ENCODE assay signal across 19 mouse cellular contexts in the genomic region with DNA sequence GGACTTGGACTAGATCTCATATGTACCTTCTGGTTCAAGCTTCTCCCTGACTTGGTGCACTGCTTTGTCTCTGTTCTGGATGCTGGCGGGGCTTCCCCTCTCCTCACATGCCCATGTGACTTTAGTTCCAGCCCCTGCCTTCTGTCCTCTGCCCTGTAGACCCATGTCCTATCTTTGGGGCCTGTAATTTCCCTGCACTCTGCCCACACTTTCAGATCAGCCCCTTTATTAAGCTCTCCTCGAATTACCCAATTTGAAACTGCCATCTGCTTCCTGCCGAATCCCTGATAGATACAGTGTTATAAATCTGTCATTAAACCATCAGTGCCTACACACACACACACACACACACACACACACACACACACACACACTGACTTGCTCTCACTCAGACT. TPM values are rescaled to one million over a fixed set of nuclear protein-coding genes. Genes with fewer than 3 reads are reported as not detected.
DNase-seq lines count a peak whose midpoint lies in the region; ATAC-seq and TF ChIP-seq lines count a peak whose summit lies in the region.
"Had no signal": no experiment of that assay in that cellular context is flagged by ENCODE, and none has a peak within 500 bp of the region (broad histone marks: within the 10 kb centered on the region; RNA-seq: fewer than 3 reads in every experiment).

No protein-coding gene starts in this region.

- H3K27me3 ChIP-seq in forebrain, embryonic 11.5 days (ENCODE audit: control insufficient read depth, insufficient read depth, low read length), result no peaks in the 10 kb centered on the region
- H3K27me3 ChIP-seq in forebrain, embryonic 10.5 days (ENCODE audit: poor library complexity, severe bottlenecking), result no peaks in the 10 kb centered on the region
- H3K27me3 ChIP-seq in liver, embryonic 14.5 days (ENCODE audit: control insufficient read depth, insufficient read depth, low read length), result no peaks in the 10 kb centered on the region
- no peaks in the 10 kb centered on the region for H3K27me3 ChIP-seq in liver, postnatal 0 days (ENCODE audit: insufficient read depth, low read length)
- H3K27me3 ChIP-seq in embryonic facial prominence, embryonic 10.5 days (replicated peaks; ENCODE audit: low read depth, poor library complexity, severe bottlenecking), result no peaks in the 10 kb centered on the region

- no peak overlapping the region for H3K4me3 ChIP-seq in forebrain, embryonic 11.5 days (ENCODE audit: low read depth, low read length)
- no peak overlapping the region for H3K4me3 ChIP-seq in forebrain, embryonic 10.5 days
- no peak overlapping the region for H3K4me3 ChIP-seq in liver, embryonic 14.5 days (ENCODE audit: insufficient read depth in 1 of 2, low read depth in 2 of 2, low read length in 2 of 2)
- no peak overlapping the region for H3K4me3 ChIP-seq in liver, postnatal 0 days (ENCODE audit: low read depth, low read length)
- no peak overlapping the region for H3K4me3 ChIP-seq in embryonic facial prominence, embryonic 10.5 days

- H3K36me3 ChIP-seq in forebrain, embryonic 11.5 days (ENCODE audit: control insufficient read depth, insufficient read depth, low read length), result no peaks in the 10 kb centered on the region
- no peaks in the 10 kb centered on the region for H3K36me3 ChIP-seq in forebrain, embryonic 10.5 days (replicated peaks)
- H3K36me3 ChIP-seq in liver, embryonic 14.5 days (replicated peaks; ENCODE audit: control insufficient read depth, insufficient read depth, low read depth), result no peaks in the 10 kb centered on the region
- H3K36me3 ChIP-seq in liver, postnatal 0 days (replicated peaks; ENCODE audit: insufficient read depth, low read length), result no peaks in the 10 kb centered on the region
- H3K36me3 ChIP-seq in embryonic facial prominence, embryonic 10.5 days (replicated peaks), result no peaks in the 10 kb centered on the region

- 64% methylated on average over 3 of the region's 3 CpGs for WGBS in forebrain, embryonic 11.5 days
- 69% methylated on average over 3 of the region's 3 CpGs for WGBS in forebrain, embryonic 10.5 days
- 49% methylated on average over 3 of the region's 3 CpGs for WGBS in liver, embryonic 14.5 days (ENCODE audit: insufficient replicate concordance)
- whole genome bisulfite sequencing in liver, postnatal 0 days (ENCODE audit: insufficient replicate concordance), result 39% methylated on average over 3 of the region's 3 CpGs
- 64% methylated on average over 3 of the region's 3 CpGs for WGBS in embryonic facial prominence, embryonic 10.5 days

- H3K27ac ChIP-seq in forebrain, embryonic 11.5 days (ENCODE audit: low read depth, low read length), result no peak overlapping the region
- H3K27ac ChIP-seq in forebrain, embryonic 10.5 days, result no peak overlapping the region
- peak overlapping the region; percentile 29 for H3K27ac ChIP-seq in liver, embryonic 14.5 days
- no peak overlapping the region for H3K27ac ChIP-seq in liver, postnatal 0 days (ENCODE audit: low read depth)
- no peak overlapping the region for H3K27ac ChIP-seq in embryonic facial prominence, embryonic 10.5 days (replicated peaks)

- TF ChIP-seq CTCF in liver, embryonic 14.5 days (IDR thresholded peaks at IDR 0.05; ENCODE audit: low read depth), result no peak
- no peak for TF ChIP-seq CTCF in liver, postnatal 0 days (IDR thresholded peaks at IDR 0.05; ENCODE audit: low read depth)

- no peak overlapping the region for H3K4me2 ChIP-seq in forebrain, embryonic 11.5 days (ENCODE audit: low read depth, low read length, severe bottlenecking)
- H3K4me2 ChIP-seq in liver, embryonic 14.5 days (ENCODE audit: low read depth), result peak overlapping the region; percentile 20; the same call in 1 of the 2 replicates
- no peak overlapping the region for H3K4me2 ChIP-seq in liver, postnatal 0 days (ENCODE audit: low read depth, low read length)

- no peaks in the 10 kb centered on the region for H3K9me3 ChIP-seq in forebrain, embryonic 11.5 days (ENCODE audit: control insufficient read depth, low read length)
- no peaks in the 10 kb centered on the region for H3K9me3 ChIP-seq in forebrain, embryonic 10.5 days
- no peaks in the 10 kb centered on the region for H3K9me3 ChIP-seq in liver, embryonic 14.5 days (ENCODE audit: control insufficient read depth, low read length)
- H3K9me3 ChIP-seq in liver, postnatal 0 days (ENCODE audit: low read length), result no peaks in the 10 kb centered on the region
- H3K9me3 ChIP-seq in embryonic facial prominence, embryonic 10.5 days, result no peaks in the 10 kb centered on the region

- TF ChIP-seq EP300 in liver, embryonic 14.5 days (IDR thresholded peaks at IDR 0.05; ENCODE audit: low read depth), result no peak
- no peak for TF ChIP-seq EP300 in liver, postnatal 0 days (IDR thresholded peaks at IDR 0.05; ENCODE audit: low read depth)

- no peaks in the 10 kb centered on the region for H3K4me1 ChIP-seq in forebrain, embryonic 11.5 days (replicated peaks; ENCODE audit: control insufficient read depth, insufficient read depth, low read length)
- no peaks in the 10 kb centered on the region for H3K4me1 ChIP-seq in forebrain, embryonic 10.5 days
- peaks cover 46 to 49% of the 10 kb centered on the region in 2 experiments for H3K4me1 ChIP-seq in liver, embryonic 14.5 days (replicated peaks; ENCODE audit: control insufficient read depth in 2 of 2, insufficient read depth in 2 of 2, low read length in 1 of 2)
- H3K4me1 ChIP-seq in liver, postnatal 0 days (ENCODE audit: insufficient read depth), result peaks cover 25% of the 10 kb centered on the region
- H3K4me1 ChIP-seq in embryonic facial prominence, embryonic 10.5 days, result peaks cover 9% of the 10 kb centered on the region; the same call in 1 of the 2 replicates

- DNase-seq in forebrain, embryonic 11.5 days (ENCODE audit: low spot score), result peak; percentile 33
- no peak for DNase-seq in forebrain, embryonic 10.5 days (ENCODE audit: extremely low spot score, low spot score)
- DNase-seq in liver, embryonic 14.5 days (ENCODE audit: low read depth in 3 of 3, low spot score in 3 of 3), result no peak
- DNase-seq in liver, postnatal 0 days, result no peak
- DNase-seq in MN1 (ENCODE audit: low spot score), result peak; percentile 25
- DNase-seq in layer of hippocampus, adult 9-11 months, result peak; percentile 68
- DNase-seq in embryonic facial prominence, embryonic 10.5 days (ENCODE audit: low spot score), result no peak
- no peak for DNase-seq in adrenal gland, adult 2 months
- DNase-seq: cerebellum, adult 18-20 months; kidney, postnatal 14 days had no signal

- no peak for ATAC-seq in forebrain, embryonic 11.5 days (replicated peaks; ENCODE audit: low FRiP score)
- no peak for ATAC-seq in liver, embryonic 14.5 days (ENCODE audit: insufficient read depth)
- ATAC-seq in liver, postnatal 0 days, result no peak
- ATAC-seq: intestine, postnatal 0 days had no signal

- no peak overlapping the region for H3K9ac ChIP-seq in forebrain, embryonic 11.5 days (ENCODE audit: low read length)
- H3K9ac ChIP-seq in liver, embryonic 14.5 days (replicated peaks), result no peak overlapping the region; the same call in 1 of the 2 replicates
- H3K9ac ChIP-seq in liver, postnatal 0 days (replicated peaks), result no peak overlapping the region

RNA-seq across cellular contexts. Expression of gene Ssrp1, which starts 22.4 kb away (rescaled TPM):
- polyA plus RNA-seq in forebrain, embryonic 11.5 days (2014; fragmentation: Nextera tagmentation; extraction: Ambion mirVana), result 375 and 413 TPM in 2 replicates
- polyA plus RNA-seq in forebrain, embryonic 10.5 days (2016; fragmentation: Nextera tagmentation; extraction: Ambion mirVana), result 433 and 446 TPM in 2 replicates
- 82.2 and 115 TPM in 2 replicates for polyA plus RNA-seq in liver, embryonic 14.5 days (2012; rRNA removed)
- 160 and 183 TPM in 2 replicates for polyA plus RNA-seq in liver, embryonic 14.5 days (2014; fragmentation: Nextera tagmentation; extraction: Ambion mirVana)
- polyA plus RNA-seq in liver, postnatal 0 days (2015; fragmentation: Nextera tagmentation; extraction: Ambion mirVana), result 69.8 and 80.8 TPM in 2 replicates
- 419 and 425 TPM in 2 replicates for polyA plus RNA-seq in embryonic facial prominence, embryonic 10.5 days (2016; fragmentation: Nextera tagmentation; extraction: Ambion mirVana)
- total RNA-seq in adrenal gland, adult 2 months (2021), result 100 to 1,000 TPM; 105 to 125 TPM
- polyA plus RNA-seq in adrenal gland, adult 2 months (2012; rRNA removed), result 78.7 and 92.2 TPM in 2 replicates

RNA-seq across cellular contexts. Expression of gene P2rx3, which starts 22.7 kb away (rescaled TPM):
- 1.6 and 1.9 TPM in 2 replicates for polyA plus RNA-seq in forebrain, embryonic 11.5 days (2014; fragmentation: Nextera tagmentation; extraction: Ambion mirVana)
- 2.7 and 3.6 TPM in 2 replicates for polyA plus RNA-seq in forebrain, embryonic 10.5 days (2016; fragmentation: Nextera tagmentation; extraction: Ambion mirVana)
- polyA plus RNA-seq in liver, embryonic 14.5 days (2012; rRNA removed), result 0.12 and 0.22 TPM in 2 replicates
- 0.08 and 0.17 TPM in 2 replicates for polyA plus RNA-seq in liver, embryonic 14.5 days (2014; fragmentation: Nextera tagmentation; extraction: Ambion mirVana)
- polyA plus RNA-seq in liver, postnatal 0 days (2015; fragmentation: Nextera tagmentation; extraction: Ambion mirVana), result 0.56 and 0.57 TPM in 2 replicates
- 10.0 and 11.5 TPM in 2 replicates for polyA plus RNA-seq in embryonic facial prominence, embryonic 10.5 days (2016; fragmentation: Nextera tagmentation; extraction: Ambion mirVana)
- total RNA-seq in adrenal gland, adult 2 months (2021), result 1 to 10 TPM; 1.1 to 1.4 TPM
- 0.54 and 0.83 TPM in 2 replicates for polyA plus RNA-seq in adrenal gland, adult 2 months (2012; rRNA removed)
- polyA plus RNA-seq: heart, embryonic 14.5 days had no signal

RNA-seq across cellular contexts. Expression of gene Prg3, which starts 26.6 kb away (rescaled TPM):
- polyA plus RNA-seq in forebrain, embryonic 11.5 days (2014; fragmentation: Nextera tagmentation; extraction: Ambion mirVana), result not detected in 2 replicates
- not detected in 2 replicates for polyA plus RNA-seq in forebrain, embryonic 10.5 days (2016; fragmentation: Nextera tagmentation; extraction: Ambion mirVana)
- 2.6 and 4.4 TPM in 2 replicates for polyA plus RNA-seq in liver, embryonic 14.5 days (2012; rRNA removed)
- 2.1 and 3.4 TPM in 2 replicates for polyA plus RNA-seq in liver, embryonic 14.5 days (2014; fragmentation: Nextera tagmentation; extraction: Ambion mirVana)
- 4.0 and 5.1 TPM in 2 replicates for polyA plus RNA-seq in liver, postnatal 0 days (2015; fragmentation: Nextera tagmentation; extraction: Ambion mirVana)
- not detected in 2 replicates for polyA plus RNA-seq in embryonic facial prominence, embryonic 10.5 days (2016; fragmentation: Nextera tagmentation; extraction: Ambion mirVana)
- total RNA-seq in adrenal gland, adult 2 months (2021), result not detected
- not detected in 2 replicates for polyA plus RNA-seq in adrenal gland, adult 2 months (2012; rRNA removed)
- total RNA-seq: adrenal gland, adult 18-20 months; megakaryocyte-erythroid progenitor cell, adult 5-6 weeks had no signal
- polyA plus RNA-seq: gonadal fat pad, adult 2 months; heart, embryonic 14.5 days; hindbrain, embryonic 11.5 days; intestine, postnatal 0 days; limb, embryonic 14.5 days; lung, embryonic 16.5 days; testis, adult 2 months had no signal

RNA-seq across cellular contexts. Expression of gene Tnks1bp1, which starts 33.2 kb away (rescaled TPM):
- 10.0 and 10.2 TPM in 2 replicates for polyA plus RNA-seq in forebrain, embryonic 11.5 days (2014; fragmentation: Nextera tagmentation; extraction: Ambion mirVana)
- 26.6 and 36.1 TPM in 2 replicates for polyA plus RNA-seq in forebrain, embryonic 10.5 days (2016; fragmentation: Nextera tagmentation; extraction: Ambion mirVana)
- polyA plus RNA-seq in liver, embryonic 14.5 days (2012; rRNA removed), result 3.9 and 4.4 TPM in 2 replicates
- polyA plus RNA-seq in liver, embryonic 14.5 days (2014; fragmentation: Nextera tagmentation; extraction: Ambion mirVana), result 0.75 and 1.0 TPM in 2 replicates
- 6.0 and 6.5 TPM in 2 replicates for polyA plus RNA-seq in liver, postnatal 0 days (2015; fragmentation: Nextera tagmentation; extraction: Ambion mirVana)
- 31.5 and 33.1 TPM in 2 replicates for polyA plus RNA-seq in embryonic facial prominence, embryonic 10.5 days (2016; fragmentation: Nextera tagmentation; extraction: Ambion mirVana)
- total RNA-seq in adrenal gland, adult 2 months (2021), result 100 to 1,000 TPM in 1 of 2 experiments, 10 to 100 TPM in 1; 87.8 to 114 TPM
- 66.5 and 78.9 TPM in 2 replicates for polyA plus RNA-seq in adrenal gland, adult 2 months (2012; rRNA removed)

RNA-seq across cellular contexts. Expression of gene Prg2, which starts 34.3 kb away (rescaled TPM):
- not detected in 2 replicates for polyA plus RNA-seq in forebrain, embryonic 11.5 days (2014; fragmentation: Nextera tagmentation; extraction: Ambion mirVana)
- not detected in 2 replicates for polyA plus RNA-seq in forebrain, embryonic 10.5 days (2016; fragmentation: Nextera tagmentation; extraction: Ambion mirVana)
- polyA plus RNA-seq in liver, embryonic 14.5 days (2012; rRNA removed), result 33.3 and 62.4 TPM in 2 replicates
- polyA plus RNA-seq in liver, embryonic 14.5 days (2014; fragmentation: Nextera tagmentation; extraction: Ambion mirVana), result 17.9 and 21.8 TPM in 2 replicates
- 22.0 and 26.1 TPM in 2 replicates for polyA plus RNA-seq in liver, postnatal 0 days (2015; fragmentation: Nextera tagmentation; extraction: Ambion mirVana)
- polyA plus RNA-seq in embryonic facial prominence, embryonic 10.5 days (2016; fragmentation: Nextera tagmentation; extraction: Ambion mirVana), result 0.30 TPM in 1 of 2 replicates, not detected in the other
- total RNA-seq in adrenal gland, adult 2 months (2021), result not detected
- not detected in 2 replicates for polyA plus RNA-seq in adrenal gland, adult 2 months (2012; rRNA removed)
- total RNA-seq: adrenal gland, adult 18-20 months had no signal
- polyA plus RNA-seq: heart, embryonic 14.5 days; hindbrain, embryonic 11.5 days; intestine, postnatal 0 days; lung, embryonic 16.5 days; testis, adult 2 months had no signal

Comparison
In these comparisons a context has a peak if more than half of its experiments do, and no peak if none do; other contexts are left out.
1. DNase-seq: peak in forebrain, embryonic 11.5 days (single experiment), MN1 (single experiment) and layer of hippocampus, adult 9-11 months (single experiment); none in forebrain, embryonic 10.5 days (single experiment), liver, embryonic 14.5 days (0 of 3), liver, postnatal 0 days (single experiment), embryonic facial prominence, embryonic 10.5 days (single experiment) and adrenal gland, adult 2 months (single experiment).